Mouse (Mus musculus) left cerebral cortex, adult 11 months (tissue): ENCODE measurements at regions not wholly inside any gene's neighbourhood (a gene's known extent, or its start where the extent isn't known, plus 50 kb on each side); places are given as distances from the start of the nearest gene placed in this dataset.

Source experiments
- DNase-seq: peaks from one replicate; pipeline ENCODE4 v3.0.0; 2022; ENCODE audit warnings: low spot score

DNA sequence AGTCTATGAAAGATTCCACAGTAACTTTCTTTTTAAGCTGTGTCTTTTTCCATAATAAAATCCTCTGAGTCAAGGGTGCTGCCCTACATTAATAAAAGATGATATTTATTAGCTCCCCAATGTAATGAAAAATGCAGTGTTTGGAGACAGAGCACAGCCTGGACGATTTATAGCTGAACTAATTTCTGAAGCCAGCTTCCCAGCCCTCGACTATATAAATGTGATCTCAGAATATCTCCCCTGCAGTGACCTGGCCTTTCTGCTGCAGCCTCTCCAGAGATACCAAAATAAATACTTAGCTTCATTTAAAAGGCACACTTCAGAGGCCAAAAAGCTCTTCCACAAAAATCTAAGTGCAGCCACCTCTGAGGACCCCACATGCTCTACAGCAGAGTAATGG, 534.7 kb downstream of the Zfp619 start:
- no peak for DNase-seq

DNA sequence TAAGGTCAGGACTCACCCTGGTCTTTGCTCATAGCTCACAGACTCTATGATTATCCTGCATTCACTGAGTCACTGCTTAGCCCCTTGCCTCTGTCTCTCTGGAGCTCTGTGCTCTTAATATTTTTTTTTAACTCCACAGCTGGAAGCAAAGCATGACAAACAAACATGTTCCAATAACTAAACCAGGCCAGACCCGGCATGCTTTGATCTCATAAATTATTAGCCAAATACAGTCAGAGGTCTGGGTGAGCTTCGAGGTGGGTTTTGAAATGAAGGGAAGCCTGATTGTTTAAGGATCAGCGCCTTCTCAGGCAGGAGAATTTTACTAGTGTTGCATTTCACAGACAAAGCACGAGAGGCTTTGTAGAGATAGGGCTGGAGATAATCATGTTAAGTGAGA, 541.3 kb downstream of the Zfp619 start:
- no peak for DNase-seq

GRCm38 (mm10) chr7:40064631-40065030, 547.1 kb downstream of the Zfp619 start:
- DNase-seq: no peak

GRCm38 (mm10) chr7:40065526-40065925, 548.0 kb downstream of the Zfp619 start:
- no peak for DNase-seq

- no peak for DNase-seq
These were observed 549.8 kb downstream of the Zfp619 start for GRCm38 (mm10) chr7:40067378-40067777.

- no peak for DNase-seq
These were observed 553.7 kb downstream of the Zfp619 start for GRCm38 (mm10) chr7:40071313-40071712.

DNA sequence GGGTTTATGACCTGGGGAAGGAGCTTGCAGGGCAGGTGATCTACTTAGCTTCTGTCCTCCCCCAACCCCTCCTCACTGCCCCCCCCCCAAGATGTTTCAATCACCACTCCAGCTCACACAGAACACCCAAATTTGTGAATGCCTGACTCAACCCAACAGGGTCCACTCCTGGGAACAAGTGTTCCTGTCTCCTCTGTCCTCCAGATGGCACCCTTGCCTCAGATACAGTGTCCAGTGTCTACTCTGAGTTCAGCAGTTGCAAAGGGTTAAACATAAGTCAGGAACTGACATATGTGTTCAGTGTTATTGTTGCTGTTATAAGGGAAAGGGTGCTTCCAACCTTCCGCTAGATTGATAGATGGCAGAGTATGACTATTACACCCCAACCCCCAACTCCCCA, 554.9 kb downstream of the Zfp619 start:
- no peak for DNase-seq

GRCm38 (mm10) chr7:40086236-40086635, 568.7 kb downstream of the Zfp619 start:
- no peak for DNase-seq

- DNase-seq: no peak
These were observed 579.5 kb downstream of the Zfp619 start for GRCm38 (mm10) chr7:40097094-40097493.

GRCm38 (mm10) chr7:40103057-40103945, 585.7 kb downstream of the Zfp619 start:
- DNase-seq: no peak

DNA sequence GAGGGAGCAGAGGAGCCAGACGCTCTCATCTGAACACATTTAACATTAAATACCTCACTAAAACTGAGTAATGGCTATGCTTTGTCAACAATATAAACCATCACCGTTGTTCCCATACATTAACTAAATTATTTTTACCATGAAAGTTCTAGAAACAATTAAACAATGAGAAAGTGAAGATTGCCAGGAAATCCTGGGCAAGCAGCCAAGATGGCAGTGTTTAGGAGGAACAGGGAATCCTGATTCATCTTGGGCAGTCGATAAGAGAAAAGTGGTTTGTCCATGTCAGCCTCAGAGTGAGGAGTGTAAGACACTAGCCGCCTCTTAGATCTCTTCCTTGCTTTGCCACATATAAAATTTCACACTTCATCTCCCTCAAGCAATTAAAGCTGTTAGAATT, 625.3 kb downstream of the Zfp619 start:
- DNase-seq: no peak

GRCm38 (mm10) chr7:40144431-40144830, 626.9 kb downstream of the Zfp619 start:
- DNase-seq: no peak

GRCm38 (mm10) chr7:40177570-40177969, 660.0 kb downstream of the Zfp619 start:
- no peak for DNase-seq

DNA sequence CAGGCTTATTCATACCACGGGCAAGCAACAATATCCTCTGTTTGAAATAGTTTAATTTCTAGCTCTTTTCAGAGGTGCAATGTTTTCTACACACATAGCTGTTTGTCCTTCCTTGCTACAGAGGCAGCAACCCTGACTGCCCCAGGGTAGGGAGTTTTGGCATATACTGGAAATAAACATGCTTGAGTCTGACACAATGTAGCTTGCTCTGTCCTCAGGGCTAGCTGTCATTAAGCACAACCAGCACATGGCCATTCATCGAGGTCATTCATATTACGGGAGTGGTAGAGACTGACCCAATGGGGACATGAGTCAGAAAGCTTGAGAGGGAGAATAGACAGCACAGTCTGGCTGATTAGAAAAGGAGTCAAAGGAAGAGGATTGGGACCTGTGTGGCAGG, 677.8 kb downstream of the Zfp619 start:
- no peak for DNase-seq

DNA sequence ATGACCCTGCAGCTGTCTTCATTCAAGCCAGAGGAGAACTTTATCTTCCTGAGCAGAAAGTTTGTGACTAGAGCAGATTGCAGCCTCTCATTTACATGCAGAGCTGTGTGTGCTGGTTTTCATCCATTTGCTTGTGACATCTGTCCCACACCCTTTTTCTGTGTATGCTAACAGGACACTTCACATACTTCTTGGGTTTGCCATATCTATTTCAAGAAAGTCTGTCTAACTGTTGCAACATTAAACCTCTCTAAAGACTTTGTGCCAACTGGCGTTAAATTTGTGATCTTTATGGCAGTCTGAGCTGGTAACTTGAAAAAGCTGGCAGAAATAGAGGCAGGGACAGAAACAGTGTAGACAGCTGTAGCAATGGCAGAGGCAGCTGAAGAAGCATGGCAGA, 685.0 kb downstream of the Zfp619 start:
- peak; percentile 30 for DNase-seq

DNA sequence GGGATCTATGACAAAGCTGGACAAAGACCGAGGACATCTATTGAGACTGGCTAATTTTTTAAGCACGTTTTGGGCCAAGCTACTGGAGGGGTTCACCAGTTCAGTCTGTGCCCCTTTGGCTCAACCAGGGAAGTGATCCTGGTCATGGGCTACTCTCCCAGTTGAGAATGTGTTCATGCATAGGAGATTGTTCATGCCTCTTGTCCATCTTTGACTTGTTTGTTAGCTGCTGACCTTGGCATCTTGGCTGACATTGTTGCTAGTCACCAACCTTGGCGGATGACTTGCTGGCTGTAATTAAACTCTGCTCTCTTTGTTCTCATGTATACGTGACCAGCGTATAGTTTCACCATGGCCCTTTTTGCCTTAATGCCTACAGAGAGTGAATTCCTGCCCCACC, 686.2 kb upstream of the Vstm2b start:
- DNase-seq: no peak

- DNase-seq: no peak
These were observed 685.6 kb upstream of the Vstm2b start for GRCm38 (mm10) chr7:40212576-40212975.

DNA sequence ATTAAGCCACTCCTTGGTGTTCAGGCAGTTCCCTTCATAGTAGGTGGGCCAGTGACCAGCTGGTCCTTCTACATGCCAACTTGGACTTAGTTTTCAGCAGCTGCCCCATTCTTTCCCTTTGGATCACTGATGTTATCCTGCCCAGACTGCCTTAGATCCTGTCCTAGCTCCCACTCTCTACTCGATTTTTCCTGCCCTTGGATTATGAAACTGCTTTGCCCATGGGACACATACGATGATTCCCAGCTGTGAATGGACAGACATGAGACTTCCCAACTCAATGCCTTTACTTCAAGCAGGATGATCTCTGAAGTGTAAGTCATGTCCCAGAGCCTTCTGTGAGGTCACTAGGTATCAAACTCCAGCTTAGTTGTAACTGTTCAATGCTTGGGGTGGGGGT, 684.5 kb upstream of the Vstm2b start:
- no peak for DNase-seq

DNA sequence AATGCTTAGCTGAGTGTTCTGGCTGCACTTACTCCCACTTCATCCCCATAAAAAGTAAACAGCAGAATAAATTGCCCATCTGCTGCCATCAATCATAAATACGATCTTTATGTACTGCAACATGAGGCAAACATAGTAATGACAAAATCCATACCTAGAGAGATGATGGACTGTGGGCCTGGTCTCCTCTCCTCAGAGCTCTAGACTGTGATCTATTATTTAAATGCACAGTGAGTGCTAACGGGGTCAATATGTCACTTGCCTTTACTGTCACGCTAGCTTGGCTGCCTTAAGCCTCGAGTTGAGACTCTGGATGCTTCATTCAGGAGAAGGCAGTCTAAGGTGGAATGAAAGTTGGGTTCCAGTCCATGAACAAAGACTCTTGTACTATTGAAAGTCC, 683.7 kb upstream of the Vstm2b start:
- no peak for DNase-seq

- no peak for DNase-seq
These were observed 682.9 kb upstream of the Vstm2b start for GRCm38 (mm10) chr7:40215271-40215670.

DNA sequence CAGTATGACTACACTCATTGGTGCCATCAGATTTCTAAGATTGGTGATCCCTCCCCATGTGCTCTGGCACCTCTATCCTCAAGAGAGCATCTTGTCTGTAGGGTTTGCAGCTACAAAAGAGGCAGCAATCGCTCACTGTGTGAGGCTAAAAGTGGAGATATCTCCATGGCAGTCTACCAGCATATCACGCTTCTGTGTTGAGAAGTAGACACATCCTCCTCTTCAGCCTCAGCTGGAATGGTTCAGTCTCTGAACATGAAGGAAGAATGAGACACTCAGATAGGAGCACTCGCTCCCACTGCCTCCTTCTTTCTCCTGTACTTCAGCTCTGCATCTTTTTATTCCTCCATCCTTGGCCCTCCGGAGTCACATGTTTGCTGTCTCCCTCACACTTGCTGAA, 677.6 kb upstream of the Vstm2b start:
- no peak for DNase-seq

GRCm38 (mm10) chr7:40245188-40245587, 652.9 kb upstream of the Vstm2b start:
- no peak for DNase-seq

GRCm38 (mm10) chr7:40248521-40248920, 649.6 kb upstream of the Vstm2b start:
- no peak for DNase-seq

DNA sequence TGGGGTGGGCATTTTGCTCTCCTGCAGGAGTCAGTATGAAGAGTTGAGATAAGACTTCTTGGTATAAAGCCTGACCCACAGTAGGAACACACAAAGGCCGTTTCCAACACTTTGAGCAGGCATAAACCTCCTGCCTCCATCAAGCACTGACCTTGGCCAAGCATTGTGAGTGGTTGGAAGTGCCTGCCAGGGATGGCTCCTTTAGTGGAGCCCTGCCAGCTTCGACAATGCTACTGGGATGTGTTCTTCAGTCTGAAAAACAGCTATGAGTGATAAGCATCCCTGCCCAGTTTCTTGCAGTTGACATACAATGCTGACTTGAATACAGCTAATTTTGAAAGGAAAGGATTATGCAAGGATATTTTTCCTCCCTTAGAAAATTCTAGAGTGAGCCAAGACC, 644.6 kb upstream of the Vstm2b start:
- no peak for DNase-seq
